14 mouse cellular contexts compared by ENCODE assay signal in the genomic region with DNA sequence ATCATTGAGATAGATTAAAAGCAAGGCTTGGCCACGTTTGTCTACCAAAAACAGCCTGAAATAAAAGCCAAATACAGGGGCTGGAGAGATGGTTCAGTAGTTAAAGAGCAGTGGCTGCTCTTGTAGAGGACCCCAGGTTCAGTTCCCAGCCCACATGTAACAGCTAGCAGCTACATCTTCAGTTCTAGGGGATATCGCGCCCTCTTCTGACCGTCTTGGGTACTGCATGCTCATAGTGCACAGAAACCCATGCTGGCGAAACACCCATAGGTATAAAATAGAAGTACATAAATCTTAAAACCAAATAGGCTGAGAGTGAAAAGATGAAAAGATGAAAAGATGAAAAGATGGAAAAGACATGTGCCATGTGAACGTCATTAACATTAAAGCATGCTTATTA. TPM values are rescaled to one million over a fixed set of nuclear protein-coding genes. Genes with fewer than 3 reads are reported as not detected.
DNase-seq lines count a peak whose midpoint lies in the region; ATAC-seq and TF ChIP-seq lines count a peak whose summit lies in the region.
"Had no signal": no experiment of that assay in that cellular context is flagged by ENCODE, and none has a peak within 500 bp of the region (broad histone marks: within the 10 kb centered on the region; RNA-seq: fewer than 3 reads in every experiment).

No protein-coding gene starts in this region.

- no peak for TF ChIP-seq EP300 in lung, postnatal 0 days (IDR thresholded peaks at IDR 0.05)

- no peak overlapping the region for H3K9ac ChIP-seq in hindbrain, embryonic 11.5 days (ENCODE audit: low read depth, low read length)
- H3K9ac ChIP-seq in lung, postnatal 0 days (replicated peaks; ENCODE audit: low read depth), result no peak overlapping the region
- H3K9ac ChIP-seq: limb, embryonic 12.5 days had no signal

- peak; percentile 20 for DNase-seq in hindbrain, embryonic 11.5 days (ENCODE audit: low spot score)
- DNase-seq in hindbrain, embryonic 10.5 days (ENCODE audit: low spot score), result no peak
- no peak for DNase-seq in lung, postnatal 0 days (ENCODE audit: low spot score)
- no peak for DNase-seq in lung, postnatal 25 days (ENCODE audit: low spot score)
- peak; percentile 72 for DNase-seq in R1 (ENCODE audit: low read depth, low spot score)
- DNase-seq in right cerebral cortex, postnatal 36 days (ENCODE audit: low spot score in 2 of 2), result no peak
- DNase-seq in gastrocnemius, adult 8-10 months (ENCODE audit: low spot score in 2 of 2), result no peak
- DNase-seq: adrenal gland, adult 2 months; embryo, embryonic 11 days; spleen, adult 18-20 months had no signal

- H3K4me3 ChIP-seq in hindbrain, embryonic 11.5 days (ENCODE audit: low read depth, low read length), result no peak overlapping the region
- H3K4me3 ChIP-seq in hindbrain, embryonic 10.5 days, result no peak overlapping the region
- no peak overlapping the region for H3K4me3 ChIP-seq in lung, postnatal 0 days (ENCODE audit: low read depth, low read length)
- H3K4me3 ChIP-seq in small intestine, adult 2 months (ENCODE audit: low read depth, low read length), result no peak overlapping the region
- H3K4me3 ChIP-seq: limb, embryonic 12.5 days had no signal

- H3K4me2 ChIP-seq in hindbrain, embryonic 11.5 days (replicated peaks; ENCODE audit: low read depth, low read length), result no peak overlapping the region
- H3K4me2 ChIP-seq in lung, postnatal 0 days (replicated peaks; ENCODE audit: low read depth, low read length), result no peak overlapping the region
- H3K4me2 ChIP-seq: limb, embryonic 12.5 days had no signal

- no peaks in the 10 kb centered on the region for H3K27me3 ChIP-seq in hindbrain, embryonic 11.5 days (ENCODE audit: control insufficient read depth, insufficient read depth, low read length)
- H3K27me3 ChIP-seq in hindbrain, embryonic 10.5 days (ENCODE audit: insufficient read depth, poor library complexity, severe bottlenecking), result no peaks in the 10 kb centered on the region
- H3K27me3 ChIP-seq in lung, postnatal 0 days (replicated peaks; ENCODE audit: insufficient read depth, low read length), result no peaks in the 10 kb centered on the region
- H3K27me3 ChIP-seq in small intestine, adult 2 months (ENCODE audit: control insufficient read depth, insufficient read depth, low read length), result no peaks in the 10 kb centered on the region
- H3K27me3 ChIP-seq: limb, embryonic 12.5 days had no signal

- no peak for TF ChIP-seq POLR2A in small intestine, adult 2 months (IDR thresholded peaks at IDR 0.05; ENCODE audit: low read depth, low read length)

- H3K9me3 ChIP-seq in hindbrain, embryonic 11.5 days (ENCODE audit: control insufficient read depth, low read length), result no peaks in the 10 kb centered on the region
- no peaks in the 10 kb centered on the region for H3K9me3 ChIP-seq in hindbrain, embryonic 10.5 days
- no peaks in the 10 kb centered on the region for H3K9me3 ChIP-seq in lung, postnatal 0 days (ENCODE audit: low read length)

- WGBS in hindbrain, embryonic 11.5 days, result 85% methylated on average over 6 of the region's 6 CpGs
- WGBS in hindbrain, embryonic 10.5 days, result 83% methylated on average over 6 of the region's 6 CpGs
- WGBS in lung, postnatal 0 days, result 83% methylated on average over 6 of the region's 6 CpGs
- 80% methylated on average over 6 of the region's 6 CpGs for WGBS in small intestine, adult 2 months

- no peaks in the 10 kb centered on the region for H3K36me3 ChIP-seq in hindbrain, embryonic 11.5 days (ENCODE audit: control insufficient read depth, insufficient read depth, low read length)
- no peaks in the 10 kb centered on the region; the same call in 1 of the 2 replicates for H3K36me3 ChIP-seq in hindbrain, embryonic 10.5 days
- H3K36me3 ChIP-seq in lung, postnatal 0 days (ENCODE audit: insufficient read depth, low read length), result no peaks in the 10 kb centered on the region
- no peaks in the 10 kb centered on the region for H3K36me3 ChIP-seq in small intestine, adult 2 months (ENCODE audit: control insufficient read depth, insufficient read depth, low read length)

- no peak for ATAC-seq in hindbrain, embryonic 11.5 days (ENCODE audit: low FRiP score)
- ATAC-seq in lung, postnatal 0 days, result no peak

- H3K27ac ChIP-seq in hindbrain, embryonic 11.5 days (ENCODE audit: low read depth, low read length), result no peak overlapping the region
- no peak overlapping the region for H3K27ac ChIP-seq in hindbrain, embryonic 10.5 days
- no peak overlapping the region for H3K27ac ChIP-seq in lung, postnatal 0 days (ENCODE audit: low read length)
- H3K27ac ChIP-seq in small intestine, adult 2 months (ENCODE audit: insufficient read depth, low read depth, low read length), result no peak overlapping the region
- H3K27ac ChIP-seq: limb, embryonic 12.5 days; macrophage had no signal

- no peaks in the 10 kb centered on the region; the same call in 1 of the 2 replicates for H3K4me1 ChIP-seq in hindbrain, embryonic 11.5 days (replicated peaks; ENCODE audit: control insufficient read depth, insufficient read depth, low read length)
- peaks cover 3% of the 10 kb centered on the region; the same call in 1 of the 2 replicates for H3K4me1 ChIP-seq in hindbrain, embryonic 10.5 days (replicated peaks)
- no peaks in the 10 kb centered on the region for H3K4me1 ChIP-seq in lung, postnatal 0 days (ENCODE audit: insufficient read depth, low read depth, low read length)
- no peaks in the 10 kb centered on the region for H3K4me1 ChIP-seq in small intestine, adult 2 months (ENCODE audit: control insufficient read depth, insufficient read depth, insufficient read length, low read length)

- TF ChIP-seq CTCF in lung, postnatal 0 days (IDR thresholded peaks at IDR 0.05), result peak; percentile 45
- TF ChIP-seq CTCF in small intestine, adult 2 months (IDR thresholded peaks at IDR 0.05; ENCODE audit: extremely low read depth, insufficient read length, insufficient replicate concordance, low read depth, low read length), result peak; percentile 32; the same call in 1 of the 2 replicates

RNA-seq across cellular contexts. Expression of gene Pcolce2, which starts 35.4 kb away (rescaled TPM):
- polyA plus RNA-seq in hindbrain, embryonic 11.5 days (2014; fragmentation: Nextera tagmentation; extraction: Ambion mirVana), result 2.5 and 2.6 TPM in 2 replicates
- 1.6 and 2.8 TPM in 2 replicates for polyA plus RNA-seq in hindbrain, embryonic 10.5 days (2016; fragmentation: Nextera tagmentation; extraction: Ambion mirVana)
- 45.7 and 52.1 TPM in 2 replicates for polyA plus RNA-seq in lung, postnatal 0 days (2015; fragmentation: Nextera tagmentation; extraction: Ambion mirVana)
- polyA plus RNA-seq in small intestine, adult 2 months (2012; rRNA removed), result 0.06 and 0.18 TPM in 2 replicates
- 1 to 10 TPM; 2.9 to 6.4 (median 5.8) TPM for total RNA-seq in gastrocnemius, adult 8-10 months (2022)
- total RNA-seq: hematopoietic stem cell, adult 5-6 weeks had no signal

Comparison
In these comparisons a context has a peak if more than half of its experiments do, and no peak if none do; other contexts are left out.
1. DNase-seq: peak in hindbrain, embryonic 11.5 days (single experiment) and R1 (single experiment); none in hindbrain, embryonic 10.5 days (single experiment), lung, postnatal 0 days (single experiment), lung, postnatal 25 days (single experiment), right cerebral cortex, postnatal 36 days (0 of 2) and gastrocnemius, adult 8-10 months (0 of 2).
2. RNA of gene Pcolce2, which starts 35.4 kb away (polyA plus RNA-seq): 45.7 to 52.1 TPM in lung, postnatal 0 days; 2.5 to 2.6 TPM in hindbrain, embryonic 11.5 days, 1.6 to 2.8 TPM in hindbrain, embryonic 10.5 days and 0.06 to 0.18 TPM in small intestine, adult 2 months; every median in the first group is over 10 times any median in the second.